Mouse (Mus musculus): ENCODE data around the gene Timm17a.

Gene Timm17a

GRCm38 (mm10) chr1:135271371-135271770 lies 42.2 kb downstream of the Timm17a start:
- no peak for DNase-seq

GRCm38 (mm10) chr1:135267663-135268446 lies 45.7 kb downstream of the Timm17a start:
- peak; percentile 16 for DNase-seq

GRCm38 (mm10) chr1:135265834-135266233 lies 47.7 kb downstream of the Timm17a start:
- DNase-seq: no peak

- no peak for DNase-seq
Measured at GRCm38 (mm10) chr1:135263316-135263715, 50.3 kb downstream of the Timm17a start.

GRCm38 (mm10) chr1:135262329-135262728 lies 51.2 kb downstream of the Timm17a start:
- no peak for DNase-seq

GRCm38 (mm10) chr1:135260931-135261330 lies 52.6 kb downstream of the Timm17a start:
- DNase-seq: no peak

- peak; percentile 80 for DNase-seq
Measured at GRCm38 (mm10) chr1:135259128-135259436, 54.5 kb downstream of the Timm17a start.

- DNase-seq: no peak
Measured at GRCm38 (mm10) chr1:135258380-135259127, 55.0 kb downstream of the Timm17a start, which contains the start of gene Elf3. Gene Elf3, minus strand, starts transcription at chr1:135258568.

- DNase-seq: no peak
Measured at GRCm38 (mm10) chr1:135256299-135256698, 57.3 kb downstream of the Timm17a start.

- no peak for DNase-seq
Measured at GRCm38 (mm10) chr1:135252854-135253253, 60.7 kb downstream of the Timm17a start.

GRCm38 (mm10) chr1:135251405-135251804 lies 62.2 kb downstream of the Timm17a start:
- no peak for DNase-seq

- DNase-seq: no peak
Measured at GRCm38 (mm10) chr1:135250706-135251105, 62.9 kb downstream of the Timm17a start.

GRCm38 (mm10) chr1:135248434-135248850 lies 65.1 kb downstream of the Timm17a start:
- peak; percentile 21 for DNase-seq
